Mouse (Mus musculus): ENCODE measurements around the gene Wdr35.
"Not testable (repeated sequence)": the region's sequence is repeated elsewhere in the genome, so short reads cannot be mapped to it uniquely, and the experiment has no call there.

The Wdr35 gene

GRCm38 (mm10) chr12:9002038-9002648 is 28.5 kb downstream of the Wdr35 start:
- in situ Hi-C loops (cut with MboI; ENCODE audit: low sequenced_read_pairs), result loop anchor here (25.0 kb wide), 3 partner anchors 240 to 665 kb away; partner anchors contain the start of gene Sdc1

GRCm38 (mm10) chr12:9007146-9007545 is 33.5 kb downstream of the Wdr35 start:
- in situ Hi-C loops (cut with MboI; ENCODE audit: low sequenced_read_pairs), result loop anchor here (5.0 to 25.0 kb wide), 4 partner anchors 120 to 670 kb away; partner anchors contain the start of gene Sdc1

DNA sequence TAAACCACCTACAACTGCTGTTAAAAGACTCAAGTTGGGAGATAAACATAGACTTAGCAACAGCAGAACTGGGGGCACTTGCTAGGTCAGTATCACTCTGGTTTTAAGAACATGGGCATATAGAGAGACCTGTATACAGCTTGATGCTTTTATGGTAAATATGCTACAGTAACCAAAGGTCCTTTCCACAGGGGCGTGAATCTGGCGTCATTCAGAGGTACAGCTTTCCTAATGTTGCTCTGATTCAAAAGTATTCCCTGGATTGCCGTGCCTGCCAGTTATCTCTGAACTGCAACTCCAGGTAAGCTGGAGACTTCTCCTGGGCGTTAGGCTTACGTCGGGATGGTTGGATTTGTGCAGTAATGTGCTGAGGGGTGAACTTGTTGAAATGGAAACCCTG is 34.1 kb downstream of the Wdr35 start:
- in situ Hi-C loops (cut with MboI; ENCODE audit: low sequenced_read_pairs), result loop anchor here (5.0 to 25.0 kb wide), 4 partner anchors 121 to 671 kb away; partner anchors contain the start of gene Sdc1

- in situ Hi-C loops (cut with MboI; ENCODE audit: low sequenced_read_pairs), result loop anchor here (25.0 kb wide), 3 partner anchors 248 to 673 kb away; partner anchors contain the start of gene Sdc1
Measured at GRCm38 (mm10) chr12:9010311-9010710, 36.6 kb downstream of the Wdr35 start.

- in situ Hi-C loops (cut with MboI; ENCODE audit: low sequenced_read_pairs), result loop anchor here (25.0 kb wide), 3 partner anchors 254 to 679 kb away; partner anchors contain the start of gene Sdc1
Measured at GRCm38 (mm10) chr12:9016376-9016775, 42.7 kb downstream of the Wdr35 start.

GRCm38 (mm10) chr12:9020431-9020830 is 46.7 kb downstream of the Wdr35 start:
- in situ Hi-C loops (cut with MboI; ENCODE audit: low sequenced_read_pairs), result loop anchor here (25.0 kb wide), 3 partner anchors 258 to 683 kb away; partner anchors contain the start of gene Sdc1

DNA sequence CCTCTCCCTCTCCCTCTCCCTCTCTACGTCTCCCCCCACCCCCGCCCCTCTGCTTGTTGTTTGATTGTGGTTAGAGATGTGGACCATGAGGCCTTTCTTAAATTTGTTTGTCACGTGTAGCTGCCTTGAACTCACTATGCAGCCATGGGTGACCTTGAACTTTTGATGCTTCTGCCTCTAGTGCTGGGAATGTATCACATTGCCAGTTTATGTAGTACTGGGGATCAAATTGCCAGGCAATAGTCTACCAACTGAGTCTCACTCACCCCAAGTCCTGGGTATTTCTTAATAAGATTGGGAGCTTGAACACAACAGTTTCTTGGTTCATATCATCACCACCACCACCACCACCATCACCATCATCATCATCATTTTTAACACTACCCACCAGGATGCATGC is 47.3 kb downstream of the Wdr35 start:
- in situ Hi-C loops (cut with MboI; ENCODE audit: low sequenced_read_pairs), result loop anchor here (25.0 kb wide), 3 partner anchors 259 to 684 kb away; partner anchors contain the start of gene Sdc1

- in situ Hi-C loops (cut with MboI; ENCODE audit: low sequenced_read_pairs), result loop anchor here (25.0 kb wide), 3 partner anchors 261 to 686 kb away; partner anchors contain the start of gene Sdc1
Measured at GRCm38 (mm10) chr12:9023031-9023430, 49.3 kb downstream of the Wdr35 start.

GRCm38 (mm10) chr12:9024071-9024470 is 50.4 kb downstream of the Wdr35 start:
- in situ Hi-C loops (cut with MboI; ENCODE audit: low sequenced_read_pairs), result loop anchor here (25.0 kb wide), 3 partner anchors 262 to 687 kb away; partner anchors contain the start of gene Sdc1

DNA sequence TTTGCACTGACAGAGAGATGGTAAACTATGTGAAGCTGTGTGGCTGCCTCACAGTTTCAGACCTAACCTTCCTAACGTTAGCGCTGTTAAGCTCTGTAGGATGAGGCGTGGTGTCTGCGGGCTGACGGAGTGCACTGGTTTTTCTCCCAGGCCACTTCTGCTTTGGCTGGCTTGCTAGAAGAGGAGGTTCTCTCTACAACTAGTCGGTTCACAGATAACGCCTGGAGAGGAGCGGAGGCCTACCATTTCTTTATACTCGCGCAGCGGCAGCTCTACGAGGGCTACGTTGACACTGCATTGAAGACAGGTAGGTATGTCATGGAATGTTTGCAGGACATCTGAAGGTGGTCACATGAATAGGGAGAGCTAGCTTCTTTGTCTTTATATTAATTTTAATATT is 51.0 kb downstream of the Wdr35 start:
- in situ Hi-C loops (cut with MboI; ENCODE audit: low sequenced_read_pairs), result loop anchor here (25.0 kb wide), 3 partner anchors 262 to 687 kb away; partner anchors contain the start of gene Sdc1

GRCm38 (mm10) chr12:9026843-9027242 is 53.2 kb downstream of the Wdr35 start:
- in situ Hi-C loops (cut with MboI; ENCODE audit: low sequenced_read_pairs), result no loop called here

- in situ Hi-C loops (cut with MboI; ENCODE audit: low sequenced_read_pairs), result not testable (repeated sequence)
Measured at GRCm38 (mm10) chr12:9028816-9029215, 55.1 kb downstream of the Wdr35 start.

DNA sequence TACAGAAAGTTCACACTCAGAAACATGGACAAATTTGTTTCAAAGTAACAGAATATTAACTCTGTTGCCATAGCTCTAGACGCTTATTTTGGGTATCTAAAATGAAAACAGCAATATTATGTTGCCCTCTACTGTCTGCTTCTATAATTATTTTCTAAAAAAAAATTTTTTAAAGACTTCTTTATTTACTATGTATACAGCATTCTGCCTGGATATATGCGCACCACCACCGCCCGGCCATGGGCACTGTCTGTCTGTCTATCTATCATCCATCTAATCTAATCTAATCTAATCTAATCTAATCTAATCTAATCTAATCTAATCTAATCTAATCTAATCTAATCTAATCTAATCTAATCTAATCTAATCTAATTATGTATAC is 55.8 kb downstream of the Wdr35 start:
- in situ Hi-C loops (cut with MboI; ENCODE audit: low sequenced_read_pairs), result no loop called here

- in situ Hi-C loops (cut with MboI; ENCODE audit: low sequenced_read_pairs), result no loop called here
Measured at GRCm38 (mm10) chr12:9029888-9030723, 56.4 kb downstream of the Wdr35 start, which contains the start of gene Ttc32. Gene Ttc32 (plus strand): TSS chr12:9029997.

DNA sequence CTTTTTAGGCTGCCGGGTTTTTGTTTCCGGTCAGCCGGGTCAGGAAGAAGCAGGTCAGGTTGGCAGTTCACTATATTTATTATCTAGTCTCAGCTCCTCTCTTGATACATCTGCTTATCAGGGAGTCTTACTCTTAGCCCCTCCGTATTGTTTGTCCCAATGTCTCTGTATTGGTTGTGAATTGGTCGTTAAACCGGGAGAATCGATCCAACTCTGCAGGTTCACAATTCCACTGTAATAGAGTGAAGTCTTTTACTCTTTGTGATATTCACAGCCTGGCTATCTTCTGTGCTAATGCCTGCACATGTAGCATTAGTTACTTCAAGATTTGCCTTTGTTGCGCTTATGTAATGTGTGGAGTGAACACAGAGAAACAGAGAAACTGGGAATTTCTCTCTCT is 57.5 kb downstream of the Wdr35 start:
- in situ Hi-C loops (cut with MboI; ENCODE audit: low sequenced_read_pairs), result no loop called here

- in situ Hi-C loops (cut with MboI; ENCODE audit: low sequenced_read_pairs), result no loop called here
Measured at GRCm38 (mm10) chr12:9033140-9033539, 59.4 kb downstream of the Wdr35 start.

DNA sequence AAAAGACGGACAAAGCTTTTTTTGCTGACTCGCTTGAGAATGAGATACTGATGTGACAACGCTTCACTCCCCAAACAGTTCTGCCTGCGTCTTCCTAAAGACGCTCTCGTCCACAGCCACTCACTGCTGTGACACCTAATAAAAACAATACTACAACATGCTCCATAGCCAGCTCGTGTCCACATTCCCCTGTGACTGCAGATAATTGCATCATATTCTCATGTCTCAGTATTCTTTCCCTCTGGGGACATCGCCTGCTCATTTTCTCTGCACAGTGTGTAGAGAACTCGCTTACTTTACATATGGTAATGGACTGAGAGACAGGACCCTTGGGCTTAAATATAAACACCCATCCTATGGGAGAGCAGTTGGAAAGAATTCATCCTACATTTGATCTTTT is 62.7 kb downstream of the Wdr35 start:
- in situ Hi-C loops (cut with MboI; ENCODE audit: low sequenced_read_pairs), result no loop called here

DNA sequence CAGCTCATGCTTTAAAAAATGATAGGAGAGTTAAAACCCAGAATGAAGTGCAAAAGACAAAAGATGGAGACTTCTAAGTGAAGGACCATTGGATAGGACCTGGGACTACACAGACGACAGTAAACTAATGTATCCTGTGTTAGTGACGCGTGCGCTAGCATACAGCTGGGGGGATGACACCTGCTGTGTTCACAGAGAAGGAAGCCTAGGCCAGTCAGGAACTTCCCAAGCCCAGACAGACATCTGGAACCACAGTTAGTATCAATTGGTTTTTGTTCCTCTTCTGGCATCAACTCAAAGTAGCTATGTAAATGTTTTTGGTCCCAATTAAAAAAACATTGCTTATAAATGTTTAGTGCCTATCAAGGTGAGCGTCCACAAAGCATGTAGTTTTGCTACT is 66.5 kb downstream of the Wdr35 start:
- in situ Hi-C loops (cut with MboI; ENCODE audit: low sequenced_read_pairs), result no loop called here

DNA sequence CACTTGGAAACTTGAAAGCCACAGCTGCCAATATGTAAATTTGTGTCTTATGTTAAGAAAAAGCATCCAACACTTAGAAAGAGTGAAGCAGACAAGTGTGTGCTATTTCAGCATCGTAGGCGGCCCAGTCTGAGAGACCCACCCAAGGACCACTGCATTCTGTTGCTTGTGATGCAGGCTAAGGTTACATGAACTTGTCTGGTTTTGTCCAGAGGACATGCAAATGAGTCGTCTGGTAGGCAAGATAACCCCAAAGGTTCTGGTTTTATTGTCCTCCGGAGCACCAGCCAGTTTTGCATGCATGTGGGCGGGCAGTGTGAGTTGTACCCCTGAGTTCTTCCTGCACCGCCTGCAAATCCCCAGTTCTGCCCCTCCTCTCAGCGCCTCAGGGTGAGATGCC is 67.0 kb downstream of the Wdr35 start:
- in situ Hi-C loops (cut with MboI; ENCODE audit: low sequenced_read_pairs), result no loop called here

GRCm38 (mm10) chr12:9042316-9042715 is 68.6 kb downstream of the Wdr35 start:
- in situ Hi-C loops (cut with MboI; ENCODE audit: low sequenced_read_pairs), result no loop called here

GRCm38 (mm10) chr12:9042759-9043158 is 69.1 kb downstream of the Wdr35 start:
- in situ Hi-C loops (cut with MboI; ENCODE audit: low sequenced_read_pairs), result no loop called here

All from CH12F3 (cell line).